Mouse (Mus musculus) gastrocnemius, postnatal 36 days (tissue): ENCODE measurements at regions not wholly inside any gene's neighbourhood (a gene's known extent, or its start where the extent isn't known, plus 50 kb on each side); places are given as distances from the start of the nearest gene placed in this dataset.

Experiments
- DNase-seq, 2 experiments: peaks; one replicate each; pipeline ENCODE4 v3.0.0; 2022
- intact Hi-C: fragments of 180-260 bp; cut with DNase I; formaldehyde crosslinking; loops from one replicate; pipeline ENCODE4 v1.15.1; 2025

DNA sequence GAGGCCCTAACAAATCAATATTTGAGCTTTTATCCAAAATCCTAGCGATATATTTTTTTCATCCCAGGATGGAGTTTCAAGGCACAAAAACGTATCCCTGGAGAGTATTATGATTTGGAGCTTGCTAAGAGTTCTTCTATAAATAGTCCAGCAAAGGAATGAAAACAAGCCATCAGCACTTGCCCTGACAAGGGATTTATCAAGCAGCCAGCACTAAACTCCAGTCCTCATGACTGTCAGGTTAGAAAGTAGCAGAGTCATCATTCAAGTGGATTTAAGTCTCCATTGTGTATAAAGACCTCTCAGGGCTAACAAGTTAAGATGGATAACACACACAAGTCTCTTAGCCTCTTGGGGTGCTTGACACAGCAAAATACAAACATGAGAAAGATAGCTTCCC, 148.6 kb upstream of the Ust start:
- DNase-seq, result no peak
- intact Hi-C loops, result no loop called here

DNA sequence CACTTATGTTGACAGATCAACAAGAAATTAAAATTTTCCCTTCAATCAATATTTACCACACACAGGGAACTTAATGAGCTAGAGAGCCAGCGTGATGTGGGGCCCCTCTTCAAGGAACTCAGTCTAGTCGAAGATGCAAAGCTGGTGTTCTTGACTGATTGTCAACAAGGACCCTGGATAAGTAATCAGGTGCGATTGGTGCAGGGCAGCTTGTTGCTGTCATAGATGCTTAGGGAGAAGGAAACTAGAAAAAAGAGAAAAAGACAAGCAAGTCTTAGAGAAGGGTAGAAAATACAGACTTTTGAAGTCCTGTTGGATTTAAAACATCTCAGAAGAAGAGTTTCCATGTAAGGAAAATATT, 140.3 kb upstream of the Ust start:
- intact Hi-C loops, result no loop called here
- DNase-seq, result no peak

DNA sequence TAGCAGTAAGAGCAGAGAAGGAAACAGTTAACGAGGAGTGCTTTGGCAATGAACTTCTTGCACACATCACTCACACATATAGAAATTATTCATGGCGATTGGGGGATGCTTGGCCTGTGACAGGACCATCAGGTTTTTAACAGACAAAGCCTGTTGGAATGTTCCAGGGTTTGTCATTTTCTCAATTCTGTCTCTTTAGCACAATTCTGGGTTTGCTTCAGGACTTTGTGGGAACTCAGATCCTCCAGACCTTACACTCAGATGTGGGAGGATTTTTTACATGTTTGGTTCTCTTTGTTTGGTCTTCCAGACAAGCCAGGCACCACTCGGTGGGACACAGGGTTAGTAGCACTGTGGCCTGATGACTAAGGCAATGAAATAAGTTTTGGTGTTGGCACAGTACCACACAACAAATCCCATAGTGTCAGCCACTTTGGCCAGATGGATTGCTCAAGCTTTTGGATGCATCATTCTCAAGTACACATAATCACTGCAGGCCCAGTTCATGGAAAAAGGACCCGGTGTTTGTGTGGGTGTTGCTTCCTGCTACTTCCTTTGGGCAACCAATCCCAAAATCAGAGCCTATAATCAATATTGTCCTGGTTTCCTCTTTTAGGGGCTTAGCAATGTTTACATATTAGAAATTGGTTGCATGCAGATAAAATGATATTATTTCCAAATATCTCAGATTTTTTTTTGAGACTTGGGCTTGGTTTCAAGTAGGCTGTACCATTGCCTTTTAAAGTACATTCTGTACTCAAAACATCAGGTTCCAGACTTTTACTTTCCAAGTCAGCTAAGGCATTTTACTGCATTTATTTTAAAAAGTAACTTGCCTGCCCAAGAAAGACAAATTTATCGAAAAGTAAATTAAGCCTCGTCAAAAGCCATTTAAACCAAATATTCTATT, 139.7 kb upstream of the Ust start:
- intact Hi-C loops, result no loop called here
- DNase-seq, result peak in 1 of 2 experiments; percentile 35

DNA sequence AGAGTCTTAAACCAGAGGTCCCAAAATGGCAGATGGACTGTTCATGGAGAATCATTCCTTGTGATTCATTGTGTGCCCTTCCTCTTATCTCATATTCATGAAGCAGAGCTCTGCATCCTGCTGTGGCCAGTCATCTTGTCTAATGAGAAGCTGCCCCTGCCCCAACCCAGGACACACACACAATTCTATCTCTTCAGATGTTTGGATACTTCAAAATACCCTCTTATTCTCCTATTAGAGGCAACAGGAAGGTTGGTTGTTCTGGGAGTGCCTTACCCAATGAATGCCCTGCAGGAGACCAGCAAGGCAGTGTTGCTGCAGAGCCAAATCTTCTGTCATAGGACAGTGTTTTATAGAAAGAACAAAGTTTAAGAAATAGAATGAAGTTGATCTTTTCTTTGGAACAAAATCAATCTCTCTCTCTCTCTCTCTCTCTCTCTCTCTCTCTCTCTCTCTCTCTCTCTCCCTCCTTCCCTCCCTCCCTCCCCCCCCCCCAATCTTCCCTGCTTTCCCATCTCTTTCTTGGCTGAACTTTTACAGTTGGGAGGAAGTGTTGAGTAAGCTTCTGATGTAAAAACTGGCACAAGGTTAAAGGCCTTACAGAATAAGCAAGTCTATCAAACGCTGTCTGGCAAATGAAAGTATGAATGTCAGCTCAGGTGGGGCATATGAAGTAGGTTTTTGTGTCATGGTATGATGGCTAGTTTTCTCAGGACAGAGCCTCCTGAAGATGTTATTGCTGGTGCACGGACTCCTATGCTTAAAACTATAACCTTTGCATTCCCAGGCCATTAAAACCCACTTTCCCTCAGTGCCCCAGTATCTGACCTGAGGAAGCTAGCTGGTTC, 138.8 kb upstream of the Ust start:
- no peak for DNase-seq
- intact Hi-C loops, result no loop called here

DNA sequence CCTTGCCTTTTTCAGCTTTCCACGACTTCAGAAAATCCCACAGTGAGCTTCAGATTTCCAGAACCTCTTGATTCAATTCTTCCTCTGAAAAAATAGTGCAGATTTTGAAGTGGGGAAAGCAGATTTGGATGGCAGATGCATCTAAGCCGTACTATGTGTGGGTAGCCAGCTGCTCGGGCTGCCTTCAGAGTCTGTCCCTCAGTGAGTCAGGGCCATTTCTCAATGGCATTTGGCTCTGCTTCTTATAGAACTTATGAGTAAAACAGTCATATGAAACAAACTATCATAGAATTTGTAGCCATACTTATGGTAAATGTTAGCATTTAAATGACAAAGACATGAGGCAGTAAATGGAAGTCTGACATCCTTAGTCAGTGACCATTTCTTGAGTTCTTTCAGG, 135.0 kb upstream of the Ust start:
- DNase-seq, result no peak
- intact Hi-C loops, result no loop called here

DNA sequence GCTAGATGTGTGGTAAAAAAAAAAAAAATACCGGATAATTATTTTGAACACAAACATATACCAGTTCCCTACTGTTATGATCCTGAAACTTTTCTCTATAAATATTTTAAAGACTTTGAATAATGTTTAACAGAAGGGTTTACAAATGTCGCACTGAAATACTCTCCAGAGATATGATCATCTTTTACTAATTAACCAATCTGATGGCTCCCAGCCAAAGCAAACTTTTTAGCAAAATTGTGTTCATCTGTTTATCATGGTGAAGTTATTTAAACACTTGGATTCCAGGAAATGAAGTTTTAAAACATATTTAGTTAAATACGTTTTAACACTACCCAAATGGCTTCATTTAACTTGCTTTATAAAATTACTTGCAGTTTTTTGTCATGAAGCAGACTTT, 123.6 kb upstream of the Ust start:
- intact Hi-C loops, result no loop called here
- DNase-seq, result no peak

DNA sequence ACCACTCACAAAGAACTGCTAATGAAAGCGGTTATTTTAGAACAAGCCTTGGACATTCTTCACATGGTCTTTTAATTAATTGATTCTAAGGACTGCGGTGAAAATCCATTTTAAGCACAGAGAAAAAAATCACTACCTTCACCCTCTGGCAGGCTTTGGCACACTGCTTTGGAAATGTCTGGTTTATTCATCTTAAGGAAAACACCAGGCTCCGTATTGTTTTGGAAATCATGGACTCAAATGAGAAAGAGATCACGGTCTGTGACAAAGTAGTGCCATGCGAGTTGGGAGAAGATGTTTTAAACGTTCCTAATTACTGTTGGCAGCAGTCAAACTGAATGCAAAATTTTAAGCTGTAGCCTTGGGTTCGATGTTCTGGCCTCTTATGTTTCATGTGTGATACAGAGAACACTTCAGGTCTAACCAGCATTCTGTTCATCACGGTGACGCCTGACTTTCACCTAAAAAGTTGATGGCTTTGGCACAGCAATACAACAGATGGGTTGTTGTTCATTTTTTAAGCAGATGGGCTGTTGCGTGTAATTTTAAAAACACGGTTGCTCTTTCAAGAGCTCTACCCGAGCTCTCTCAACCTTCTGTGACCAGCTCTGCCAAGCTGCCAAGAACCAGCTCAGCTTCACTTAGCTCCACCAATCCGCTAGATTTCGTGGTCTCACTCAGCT, 105.7 kb upstream of the Ust start:
- no peak for DNase-seq
- intact Hi-C loops, result no loop called here

DNA sequence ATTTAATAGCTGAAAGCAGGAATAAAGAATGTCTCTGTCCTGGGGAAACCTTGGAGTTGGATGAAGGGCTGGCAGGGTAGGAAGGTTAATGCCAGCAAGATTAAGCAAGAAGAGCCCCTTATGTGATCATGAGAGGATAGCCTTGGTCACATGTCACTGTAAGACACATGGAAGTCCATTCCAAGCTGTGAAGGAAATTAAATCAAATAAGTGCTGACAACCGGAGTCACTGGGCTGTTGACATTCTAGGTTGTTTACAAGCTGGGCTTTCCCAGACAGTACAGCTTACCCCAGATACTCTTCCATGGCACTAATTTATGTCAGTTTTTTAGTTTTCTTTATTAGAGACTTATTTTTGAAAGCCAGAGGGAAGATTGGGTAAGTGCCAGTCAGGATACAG, 100.1 kb upstream of the Ust start:
- intact Hi-C loops, result no loop called here
- DNase-seq, result no peak

DNA sequence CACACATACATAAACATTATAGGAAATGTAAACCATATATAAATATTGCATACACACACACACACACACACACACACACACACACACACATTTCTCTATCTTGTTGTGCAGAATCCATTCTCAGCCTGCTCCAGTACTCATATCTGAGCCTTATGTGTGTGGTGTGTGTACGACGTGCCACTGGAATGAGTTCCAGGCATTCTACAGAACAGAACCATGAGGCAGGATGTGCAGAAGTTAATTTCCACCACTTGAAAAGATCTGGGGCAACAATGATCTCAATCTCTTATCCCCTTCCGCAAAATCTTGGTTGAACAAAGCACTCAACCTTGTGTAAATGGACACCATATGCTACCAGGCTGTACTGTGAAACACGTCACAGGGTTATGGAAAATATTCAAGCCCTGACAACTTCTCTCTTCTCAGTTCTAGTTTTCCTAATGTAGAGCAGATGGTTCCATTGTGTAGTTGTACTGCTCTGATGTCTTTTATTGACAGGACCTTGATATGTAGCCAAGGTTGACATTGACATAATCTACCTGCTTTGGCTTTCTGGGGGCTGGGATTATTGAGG, 96.9 kb upstream of the Ust start:
- intact Hi-C loops, result no loop called here
- no peak for DNase-seq

DNA sequence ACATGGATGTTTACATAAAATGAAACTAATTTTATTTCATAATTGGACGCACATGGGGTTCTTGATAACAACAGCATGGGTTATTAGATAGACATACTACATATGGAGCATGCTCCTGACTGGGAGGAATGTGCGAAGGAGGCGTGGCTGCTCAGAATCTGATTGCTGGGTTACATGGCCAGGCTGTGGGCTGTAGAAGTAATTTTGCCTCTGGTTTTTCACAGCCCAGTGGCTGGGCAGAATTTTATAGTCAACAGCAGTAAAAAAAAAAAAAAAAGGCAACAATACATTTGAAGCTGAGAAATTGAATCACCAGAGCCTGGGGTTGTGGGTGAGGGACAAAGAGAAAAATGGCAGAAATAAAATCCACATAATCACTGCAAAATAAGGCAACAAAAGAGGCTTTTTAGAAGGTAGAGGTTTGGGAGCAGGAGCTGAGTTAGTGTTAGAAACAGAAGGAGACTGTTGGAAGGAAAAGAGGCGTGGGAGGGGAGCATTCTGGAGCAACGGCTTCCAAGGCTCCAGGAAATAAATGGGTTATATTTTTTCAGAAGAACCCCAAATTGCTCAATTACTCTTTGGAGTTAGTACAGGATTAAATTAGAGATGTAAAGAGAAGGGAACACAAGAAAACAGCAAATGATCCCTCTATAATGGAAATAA, 71.4 kb upstream of the Ust start:
- no peak for DNase-seq
- intact Hi-C loops, result loop anchor here (2.0 kb wide), 1 partner anchor 51 kb away; no protein-coding TSS in a partner anchor

DNA sequence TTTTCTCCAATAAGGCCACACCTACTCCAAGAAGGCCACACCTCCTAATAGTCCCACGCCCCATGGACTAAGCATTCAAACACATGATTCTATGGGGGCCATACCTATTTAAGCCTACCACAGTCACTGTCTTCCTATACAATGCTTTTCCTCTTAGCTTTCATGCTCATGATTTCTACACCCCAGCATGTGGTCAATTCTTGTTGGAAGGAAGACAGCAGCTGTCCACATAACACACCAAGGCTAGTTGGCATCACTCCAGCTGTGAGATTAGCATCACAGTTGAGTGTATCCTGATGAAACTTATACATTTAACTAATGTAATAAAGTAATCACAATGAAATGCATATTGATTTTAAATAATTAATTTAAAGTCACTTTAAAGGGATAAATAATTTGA, 70.5 kb upstream of the Ust start:
- intact Hi-C loops, result no loop called here
- no peak for DNase-seq

DNA sequence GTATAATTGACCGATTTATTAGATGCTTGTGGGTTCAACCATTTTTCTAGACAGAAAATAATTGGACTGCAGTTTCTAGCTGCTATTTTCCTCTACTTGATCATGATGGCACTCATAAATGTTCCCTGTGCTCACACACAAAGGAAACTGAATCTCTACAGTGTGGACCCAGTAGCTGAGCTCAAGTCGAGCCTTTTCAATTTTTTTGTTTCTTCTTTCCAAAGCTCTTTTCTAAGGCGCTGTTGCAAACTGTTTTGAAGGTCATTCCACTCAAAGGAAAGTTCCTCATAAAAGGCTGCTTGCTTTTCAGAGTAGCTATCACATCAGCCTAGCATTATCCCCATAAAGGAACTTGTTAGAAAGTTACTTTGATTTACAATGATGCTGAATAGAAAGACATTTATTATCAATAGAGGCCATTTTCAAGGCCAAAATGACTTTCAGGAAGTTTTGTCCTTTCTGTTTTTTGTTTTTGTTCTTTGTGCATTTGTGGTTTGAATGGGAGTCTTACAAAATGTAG, 65.8 kb upstream of the Ust start:
- DNase-seq, result no peak
- intact Hi-C loops, result no loop called here

DNA sequence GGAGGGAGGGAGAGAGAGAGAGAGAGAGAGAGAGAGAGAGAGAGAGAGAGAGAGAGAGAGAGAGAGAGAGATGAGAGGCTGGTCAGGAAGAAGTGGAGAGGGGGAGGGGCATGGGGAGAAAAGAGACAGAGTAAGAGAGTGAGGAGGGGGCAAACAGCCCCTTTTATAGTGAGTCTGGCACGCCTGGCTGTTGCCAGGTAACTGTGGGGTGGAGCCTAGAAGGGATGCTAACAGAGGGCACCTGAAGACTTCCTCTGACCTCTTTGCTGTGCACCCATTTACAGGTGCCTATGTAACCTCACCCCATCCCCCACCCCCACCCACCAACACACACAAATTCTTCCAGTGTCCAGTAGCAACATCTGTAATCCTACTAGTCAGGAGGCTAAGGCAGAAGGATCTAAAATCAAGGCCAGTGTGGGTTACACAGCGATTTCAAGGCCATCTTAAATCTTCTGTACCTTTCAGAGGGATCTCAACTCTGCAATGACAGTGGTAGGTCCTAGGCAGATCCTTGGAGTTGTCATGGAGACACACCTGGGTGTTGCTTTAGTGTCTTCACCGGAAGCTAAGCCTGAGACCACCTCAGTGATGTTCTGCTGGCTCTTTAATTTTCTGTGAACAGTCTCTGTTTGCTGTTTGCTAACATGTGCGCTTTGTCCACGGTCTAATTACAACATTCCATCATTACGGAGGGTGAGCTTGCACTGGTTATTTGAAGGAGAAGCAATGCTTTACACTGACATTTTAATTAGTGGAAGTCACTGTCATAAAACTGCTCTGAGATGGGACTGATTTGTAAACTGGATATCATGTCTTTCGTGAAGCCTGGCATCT, 65.1 kb upstream of the Ust start:
- intact Hi-C loops, result no loop called here

DNA sequence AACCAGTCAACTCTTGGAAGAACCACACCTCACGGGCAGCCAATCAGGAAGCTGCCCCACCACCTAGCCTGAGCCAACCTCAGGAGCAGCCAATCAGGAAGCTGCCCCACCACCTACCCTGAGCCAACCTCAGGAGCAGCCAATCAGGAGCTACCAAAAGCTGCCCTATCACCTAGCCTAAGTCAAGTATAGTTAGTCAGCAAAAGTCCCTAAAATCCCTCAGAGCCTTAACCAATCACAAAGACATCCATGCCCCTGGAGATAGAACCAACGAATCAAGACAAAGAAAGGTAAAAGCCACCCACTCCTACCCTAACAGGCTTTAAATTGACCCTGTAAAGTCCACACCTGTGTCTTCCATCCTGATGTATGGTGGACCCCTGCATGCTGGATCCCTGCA, 61.7 kb upstream of the Ust start:
- DNase-seq, result no peak
- intact Hi-C loops, result no loop called here

More for the DNA sequence above, 65.1 kb upstream of the Ust start:
- DNase-seq, result no peak

DNA sequence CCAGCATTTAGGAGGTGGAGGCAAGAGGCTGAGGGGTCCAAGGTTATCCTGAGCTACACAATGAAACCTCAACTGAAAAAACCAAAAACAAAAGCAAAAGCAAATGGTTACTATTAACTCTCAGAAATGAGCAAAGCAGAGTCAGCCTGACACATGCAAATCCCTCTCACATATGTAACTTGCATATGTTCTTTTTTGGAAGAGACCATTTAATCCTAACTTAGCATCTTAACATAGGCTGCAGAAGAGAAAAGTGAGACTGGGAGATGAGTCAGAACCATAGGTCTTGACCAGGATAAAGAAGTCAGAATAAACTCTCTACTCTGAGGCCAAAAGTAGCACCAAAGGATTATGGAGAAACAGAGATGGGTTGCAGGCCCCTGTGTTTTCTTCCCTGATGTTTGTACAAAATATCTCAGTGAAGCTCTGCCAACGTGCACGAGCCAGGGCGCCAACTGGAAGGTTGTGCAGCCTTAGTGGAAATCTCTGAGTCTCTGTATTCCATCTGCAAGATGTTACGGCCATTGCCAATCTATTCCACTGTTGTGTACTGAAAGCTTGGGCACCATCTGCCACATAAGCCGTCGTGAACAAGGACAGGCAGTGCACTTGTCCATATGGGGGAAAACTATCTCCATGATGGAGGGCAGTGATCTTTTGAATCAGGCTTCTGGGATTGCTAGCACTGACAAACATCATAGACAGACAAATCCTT, 59.2 kb upstream of the Ust start:
- intact Hi-C loops, result no loop called here
- DNase-seq, result no peak
